Mouse (Mus musculus): ENCODE data around the gene Mcm3ap.

- TF ChIP-seq POLR2A (IDR thresholded peaks at IDR 0.05; ENCODE audit: extremely low read depth, insufficient read depth, low read length) (no peak), CTCF (IDR thresholded peaks at IDR 0.05; ENCODE audit: low read depth, low read length) (no peak)
Measured at GRCm38 (mm10) chr10:76537619-76538018, 68.9 kb downstream of the Mcm3ap start.
